Mouse (Mus musculus) midbrain, embryonic 14.5 days (tissue): ENCODE results near the gene Ephb4. TPM values are rescaled to one million over a fixed set of nuclear protein-coding genes. Genes with fewer than 3 reads are reported as not detected.

Source experiments
- ATAC-seq: fragments of 200-750 bp; cut with Nextera tagmentation; 2 replicates; pipeline ENCODE4 v1.8.0; 2017; ENCODE audit warnings: moderate number of reproducible peaks, moderate library complexity; ENCODE audit not compliant: low FRiP score, low TSS enrichment
- DNase-seq: peaks from one replicate; pipeline ENCODE4 v3.0.0-alpha.2; 2015
- H3K27ac ChIP-seq: fragments of 300-500 bp; sonication (generic); replicated peaks from 2 replicates; pipeline ENCODE4 v1.5.1; 2014; ENCODE audit warnings: mild to moderate bottlenecking, low read depth, low read length, moderate library complexity
- H3K27me3 ChIP-seq: fragments of 300-500 bp; sonication (generic); 2 replicates; pipeline ENCODE4 v1.6.1; 2014; ENCODE audit warnings: low read length, control low read depth, mixed read lengths; ENCODE audit not compliant: control insufficient read depth, insufficient read depth
- H3K36me3 ChIP-seq: fragments of 300-500 bp; sonication (generic); 2 replicates; pipeline ENCODE4 v1.6.1; 2014; ENCODE audit warnings: low read length, control low read depth; ENCODE audit not compliant: control insufficient read depth, insufficient read depth
- H3K4me1 ChIP-seq: fragments of 300-500 bp; sonication (generic); 2 replicates; pipeline ENCODE4 v1.6.1; 2014; ENCODE audit warnings: mild to moderate bottlenecking, antibody characterized with exemption, low read length, control low read depth; ENCODE audit not compliant: control insufficient read depth, insufficient read depth
- H3K4me2 ChIP-seq: fragments of 300-500 bp; sonication (generic); 2 replicates; pipeline ENCODE4 v1.6.1; 2014; ENCODE audit warnings: mild to moderate bottlenecking, low read length, moderate library complexity
- H3K4me3 ChIP-seq: fragments of 300-500 bp; sonication (generic); replicated peaks from 2 replicates; pipeline ENCODE4 v1.5.1; 2014; ENCODE audit warnings: low read depth, low read length
- H3K9ac ChIP-seq: fragments of 300-500 bp; sonication (generic); replicated peaks from 2 replicates; pipeline ENCODE4 v1.6.1; 2014; ENCODE audit warnings: mild to moderate bottlenecking, low read length, moderate library complexity
- H3K9me3 ChIP-seq: fragments of 300-500 bp; sonication (generic); 2 replicates; pipeline ENCODE4 v1.6.1; 2016; ENCODE audit warnings: low read length, control low read depth, mixed read lengths; ENCODE audit not compliant: control insufficient read depth
- WGBS: fragments of 180-500 bp; shearing (Covaris S2); extraction: QIAGEN DNeasy Blood & Tissue Kit; methylation state at CpG from one replicate; pipeline ENCODE4 v1.1.7; 2014; 5-methylcytosine and 5-hydroxymethylcytosine counted together
- polyA plus RNA-seq: library from polyadenylated mRNA; unstranded; fragments of >200 nt; fragmentation: Nextera tagmentation; extraction: Ambion mirVana; gene quantifications from 2 replicates; pipeline ENCODE4 v1.2.1, GENCODE M21; 2014

Gene Ephb4
- polyA plus RNA-seq, 1 experiment from 2014 or later: 8.5 TPM

- Histone ChIP-seq H3K36me3 (no peaks in the 10 kb centered on the region), H3K4me1 (peaks cover 29% of the 10 kb centered on the region), H3K9me3 (no peaks in the 10 kb centered on the region), H3K27me3 (peaks cover 8% of the 10 kb centered on the region; the same call in 1 of the 2 replicates), H3K9ac (peak overlapping the region; percentile 60), H3K27ac (no peak overlapping the region), H3K4me3 (peak overlapping the region; percentile 55), H3K4me2 (peak overlapping the region; percentile 90)
- ATAC-seq (no peak), DNase-seq (peak; percentile 23)
- WGBS: under 1% methylated on average over 33 of the region's 33 CpGs
These were observed 1.2 kb upstream of the Ephb4 start for GRCm38 (mm10) chr5:137348482-137349383.

GRCm38 (mm10) chr5:137350205-137351057 lies 522 bp downstream of the Ephb4 start:
- H3K36me3 ChIP-seq: no peaks in the 10 kb centered on the region
- H3K27me3 ChIP-seq: peaks cover 8% of the 10 kb centered on the region; the same call in 1 of the 2 replicates
- DNase-seq (peak; percentile 60), ATAC-seq (no peak; the same call in none of the 2 replicates)
- no peaks in the 10 kb centered on the region for H3K9me3 ChIP-seq
- under 1% methylated on average over 55 of the region's 55 CpGs for WGBS
- H3K4me3 ChIP-seq: peak overlapping the region; percentile 55
- H3K4me1 ChIP-seq: peaks cover 29% of the 10 kb centered on the region
- H3K4me2 ChIP-seq: peak overlapping the region; percentile 90
- H3K9ac ChIP-seq: peak overlapping the region; percentile 60
- H3K27ac ChIP-seq: peak overlapping the region; percentile 60

- H3K9ac ChIP-seq: peak overlapping the region; percentile 60; the same call in 1 of the 2 replicates
- H3K27ac ChIP-seq: no peak overlapping the region
- peak overlapping the region; percentile 55 for H3K4me3 ChIP-seq
- H3K4me1 ChIP-seq: peaks cover 29% of the 10 kb centered on the region
- H3K27me3 ChIP-seq: peaks cover 8% of the 10 kb centered on the region; the same call in 1 of the 2 replicates
- WGBS: under 1% methylated on average over 8 of the region's 8 CpGs
- ATAC-seq: no peak
- peak overlapping the region; percentile 90 for H3K4me2 ChIP-seq
- DNase-seq: no peak
- H3K9me3 ChIP-seq: no peaks in the 10 kb centered on the region
- 0 out of 2 replicates have a peak, but pooled peaks cover 2% of the 10 kb centered on the region for H3K36me3 ChIP-seq
These were observed 1.1 kb downstream of the Ephb4 start for GRCm38 (mm10) chr5:137351058-137351380.

GRCm38 (mm10) chr5:137351394-137351793 lies 1.5 kb downstream of the Ephb4 start:
- H3K9ac ChIP-seq: peak overlapping the region; percentile 60; the same call in 1 of the 2 replicates
- H3K4me1 ChIP-seq: peaks cover 29% of the 10 kb centered on the region
- no peak overlapping the region for H3K27ac ChIP-seq
- peaks cover 8% of the 10 kb centered on the region; the same call in 1 of the 2 replicates for H3K27me3 ChIP-seq
- ATAC-seq (no peak), DNase-seq (no peak)
- H3K4me3 ChIP-seq: peak overlapping the region; percentile 55
- 7% methylated on average over 4 of the region's 4 CpGs for WGBS
- no peaks in the 10 kb centered on the region for H3K9me3 ChIP-seq
- 0 out of 2 replicates have a peak, but pooled peaks cover 4% of the 10 kb centered on the region for H3K36me3 ChIP-seq
- peak overlapping the region; percentile 90 for H3K4me2 ChIP-seq

- 0 out of 2 replicates have a peak, but pooled peaks cover 7% of the 10 kb centered on the region for H3K36me3 ChIP-seq
- H3K4me2 ChIP-seq: peak overlapping the region; percentile 90
- 21% methylated on average over 16 of the region's 16 CpGs for WGBS
- DNase-seq (peak; percentile 18), ATAC-seq (no peak)
- H3K9ac ChIP-seq: peak overlapping the region; percentile 3; the same call in 1 of the 2 replicates
- H3K4me1 ChIP-seq: peaks cover 29% of the 10 kb centered on the region
- H3K27me3 ChIP-seq: peaks cover 8% of the 10 kb centered on the region; the same call in 1 of the 2 replicates
- no peak overlapping the region for H3K27ac ChIP-seq
- H3K4me3 ChIP-seq: peak overlapping the region; percentile 55
- H3K9me3 ChIP-seq: no peaks in the 10 kb centered on the region
These were observed 2.4 kb downstream of the Ephb4 start for GRCm38 (mm10) chr5:137352011-137352975.

GRCm38 (mm10) chr5:137354091-137354490 lies 4.2 kb downstream of the Ephb4 start:
- Histone ChIP-seq H3K27ac (no peak overlapping the region), H3K4me1 (peaks cover 19% of the 10 kb centered on the region), H3K36me3 (0 out of 2 replicates have a peak, but pooled peaks cover 13% of the 10 kb centered on the region), H3K4me2 (no peak overlapping the region), H3K9ac (no peak overlapping the region), H3K27me3 (peaks cover 7% of the 10 kb centered on the region; the same call in 1 of the 2 replicates), H3K9me3 (no peaks in the 10 kb centered on the region), H3K4me3 (no peak overlapping the region)
- no peak for ATAC-seq
- DNase-seq: no peak
- WGBS: 85% methylated on average over 17 of the region's 17 CpGs

- Histone ChIP-seq H3K9me3 (no peaks in the 10 kb centered on the region), H3K9ac (no peak overlapping the region), H3K27me3 (no peaks in the 10 kb centered on the region), H3K4me2 (no peak overlapping the region), H3K27ac (no peak overlapping the region), H3K4me1 (no peaks in the 10 kb centered on the region), H3K4me3 (no peak overlapping the region), H3K36me3 (peaks cover 37% of the 10 kb centered on the region)
- DNase-seq (no peak), ATAC-seq (no peak)
- WGBS: 46% methylated on average over 7 of the region's 7 CpGs
These were observed 8.5 kb downstream of the Ephb4 start for GRCm38 (mm10) chr5:137358382-137358781.
